Mouse (Mus musculus): ENCODE results near the gene Acpp.

Acpp gene

GRCm38 (mm10) chr9:104305333-104306111 lies 32.0 kb downstream of the Acpp start:
- DNase-seq (ENCODE audit: low spot score in 2 of 2), result no peak

DNA sequence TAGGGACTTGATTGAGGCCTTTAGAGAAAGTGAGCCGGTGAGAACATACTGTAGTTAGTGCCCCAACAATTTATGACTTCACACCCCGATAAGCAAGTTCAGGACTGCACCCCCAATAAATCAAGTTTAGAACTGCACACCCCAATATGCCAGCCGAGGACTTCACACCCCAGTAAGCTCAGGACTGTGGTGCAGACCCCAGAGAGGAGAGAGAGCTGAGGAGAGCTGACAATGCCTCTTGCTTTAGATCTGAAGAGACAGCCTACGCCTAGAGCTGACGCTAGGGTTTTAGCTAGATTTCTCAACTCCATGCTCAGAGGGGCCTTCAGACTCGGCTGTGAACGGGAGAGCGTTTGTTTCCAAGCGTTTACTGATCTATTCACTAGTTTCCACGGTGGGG lies 32.7 kb downstream of the Acpp start:
- no peak for DNase-seq (ENCODE audit: low spot score in 2 of 2)

DNA sequence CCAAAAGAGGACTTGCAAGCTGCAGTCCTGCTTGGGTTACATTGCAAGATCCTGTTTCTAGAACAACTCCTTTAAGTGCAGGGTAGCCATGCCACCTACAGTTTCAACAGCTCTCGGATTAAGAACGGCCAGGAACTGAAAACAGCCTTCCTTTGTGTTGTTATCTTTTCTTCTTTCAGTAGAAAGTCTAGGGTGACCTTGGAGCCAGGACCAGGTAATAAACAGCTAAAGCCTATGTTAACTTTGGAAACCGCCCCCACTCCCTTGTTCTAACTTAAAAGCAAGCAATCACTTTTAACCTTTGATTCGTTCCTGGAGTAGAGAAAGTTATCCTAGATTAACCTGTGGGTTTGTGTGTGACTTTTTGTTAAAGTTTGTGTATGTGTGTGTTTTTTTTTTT lies 33.2 kb downstream of the Acpp start:
- DNase-seq (ENCODE audit: low spot score in 2 of 2), result no peak

DNA sequence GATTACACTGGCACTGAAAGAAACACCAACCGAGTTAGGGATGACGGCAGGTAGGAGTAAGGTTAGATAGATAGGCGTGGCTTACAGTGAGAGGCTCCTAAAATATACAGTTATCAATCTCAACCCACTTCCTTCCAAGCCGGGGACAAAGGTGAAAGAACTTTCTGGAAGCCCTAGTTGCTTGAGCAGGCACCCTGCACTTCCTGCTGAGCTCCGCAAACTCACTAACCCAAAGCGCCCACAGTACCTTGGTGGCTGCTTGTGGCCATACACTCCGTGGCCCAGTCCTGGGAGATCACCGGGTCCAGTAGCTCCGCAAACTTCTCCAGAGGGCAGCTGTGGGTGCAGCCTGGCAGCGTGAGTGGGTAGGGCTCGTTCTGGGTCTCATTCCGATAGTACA lies 37.0 kb downstream of the Acpp start:
- no peak for DNase-seq (ENCODE audit: low spot score in 2 of 2)

- DNase-seq (ENCODE audit: low spot score in 2 of 2), result no peak
These were observed 40.5 kb downstream of the Acpp start for GRCm38 (mm10) chr9:104297041-104297440.

DNA sequence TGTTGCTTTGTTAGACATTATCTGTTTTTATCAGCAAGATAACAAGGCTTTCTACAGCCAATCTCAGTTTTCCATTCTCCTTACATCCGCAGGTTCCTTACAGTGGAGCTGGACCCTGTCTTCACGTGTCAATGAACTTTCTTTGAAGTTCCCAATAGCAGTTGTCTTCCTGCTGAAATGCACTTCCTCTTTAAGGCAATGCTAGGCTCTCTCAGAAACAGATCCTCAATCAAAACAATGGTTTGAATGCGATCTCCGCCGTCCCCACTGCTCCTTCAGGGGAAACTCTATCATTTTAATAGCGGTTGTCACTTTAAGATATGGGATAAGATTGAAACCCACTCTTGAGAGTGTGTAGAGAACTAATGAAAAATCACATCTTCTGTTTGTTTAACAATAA lies 52.6 kb downstream of the Acpp start:
- no peak for DNase-seq (ENCODE audit: low spot score in 2 of 2)

DNA sequence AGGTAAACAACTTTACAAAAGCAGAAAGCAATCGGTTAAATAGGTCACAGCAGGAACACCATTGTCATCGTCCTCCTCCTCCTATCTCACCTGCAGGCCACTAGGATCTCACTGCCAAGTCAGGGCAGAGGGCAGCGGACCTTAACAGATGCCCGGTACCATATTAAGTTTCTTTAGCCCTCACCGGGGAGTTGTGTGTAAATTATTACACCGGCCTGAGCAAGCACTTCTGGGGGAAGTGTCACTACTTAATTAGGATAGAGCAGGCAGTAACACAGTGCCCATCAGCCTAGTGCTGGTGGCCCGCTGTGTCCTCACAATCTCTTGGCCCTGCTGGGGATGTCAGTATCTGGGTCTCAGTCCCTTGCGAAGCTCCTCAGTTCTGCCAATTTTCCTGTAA lies 55.0 kb downstream of the Acpp start:
- no peak for DNase-seq (ENCODE audit: low spot score in 2 of 2)

DNA sequence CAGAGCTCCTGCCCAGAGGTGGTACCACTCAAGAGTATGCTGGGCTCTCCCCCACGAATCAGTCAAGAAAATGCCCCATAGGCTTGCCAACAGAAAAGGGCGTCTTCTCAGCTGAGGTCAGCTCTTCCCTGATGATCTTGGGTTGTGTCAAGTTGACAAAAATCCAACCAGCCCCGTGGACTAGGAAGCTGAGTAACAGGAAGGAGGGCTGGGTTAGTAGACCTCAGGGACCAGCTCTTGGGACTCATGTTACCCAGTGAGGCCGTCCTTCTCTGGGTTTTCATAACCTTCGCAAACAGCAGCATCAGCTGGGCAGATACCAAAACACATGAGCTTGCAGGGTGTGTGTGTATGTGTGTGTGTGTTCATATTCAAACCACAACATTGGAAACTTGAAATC lies 55.8 kb downstream of the Acpp start:
- no peak for DNase-seq (ENCODE audit: low spot score in 2 of 2)

DNA sequence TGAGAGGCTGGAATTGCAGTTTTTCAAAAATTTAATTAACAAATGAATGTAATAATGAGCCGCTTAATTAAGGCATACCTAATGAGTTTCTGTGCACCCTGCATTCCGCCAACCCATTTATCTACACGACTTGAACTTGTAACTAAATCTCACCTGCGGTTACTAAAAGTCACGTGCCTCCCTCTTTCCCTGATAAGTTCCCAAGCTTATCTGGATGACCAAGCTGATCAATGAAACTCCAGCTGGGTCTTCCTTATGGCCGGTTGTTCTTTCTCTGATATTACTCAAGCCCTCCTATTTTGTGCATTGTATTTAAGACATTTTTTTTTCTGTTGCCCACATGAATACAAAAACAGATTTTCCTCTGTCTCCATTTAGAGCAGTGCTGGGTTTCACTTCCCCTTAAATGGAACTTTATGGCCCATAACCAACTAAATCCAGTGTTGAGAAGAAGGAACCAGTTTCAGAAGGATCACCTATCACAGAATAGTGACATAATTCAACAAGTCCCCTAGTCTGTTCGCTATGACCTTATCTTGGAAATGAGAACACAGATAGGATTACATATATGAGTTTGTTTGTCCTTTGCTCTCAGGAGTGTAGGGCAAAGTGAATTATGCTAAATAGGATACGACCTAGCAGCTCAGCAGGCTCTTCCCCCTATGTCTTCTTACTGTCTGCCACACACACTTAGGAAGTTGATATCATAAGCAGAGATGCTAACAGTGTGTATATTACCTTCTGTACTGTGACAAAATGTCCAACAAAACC lies 56.6 kb downstream of the Acpp start:
- no peak for DNase-seq (ENCODE audit: low spot score in 2 of 2)

DNA sequence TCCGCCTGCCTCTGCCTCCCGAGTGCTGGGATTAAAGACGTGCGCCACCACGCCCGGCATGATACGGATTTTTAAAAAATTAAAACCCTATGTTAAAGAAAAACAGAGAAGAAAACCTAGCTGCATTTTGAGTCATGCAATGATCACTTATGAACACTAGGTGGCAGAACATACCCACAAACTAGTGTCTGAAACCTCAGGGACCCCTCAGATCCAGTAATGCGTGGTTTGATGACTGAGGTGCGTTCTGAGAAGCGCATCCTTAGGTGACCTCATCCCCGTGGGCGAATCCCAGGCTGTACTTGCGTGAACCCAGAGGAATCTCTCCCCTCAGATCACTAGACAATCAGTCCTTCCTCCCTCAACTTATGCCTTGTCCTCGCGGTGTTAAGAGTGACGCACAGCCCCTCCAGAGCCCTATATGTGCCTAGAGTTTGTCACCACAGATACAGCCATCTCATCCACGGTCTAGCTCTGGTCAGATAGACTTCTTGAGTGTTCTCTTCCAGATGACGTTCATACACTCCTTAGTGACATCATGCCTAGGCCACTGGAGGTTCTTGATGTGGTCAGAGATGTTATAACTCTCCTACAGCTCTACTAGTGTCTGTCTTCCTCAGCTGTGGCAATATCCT lies 59.9 kb downstream of the Acpp start:
- peak in 1 of 2 experiments; percentile 23 for DNase-seq (ENCODE audit: low spot score in 2 of 2)

- no peak for DNase-seq (ENCODE audit: low spot score in 2 of 2)
These were observed 62.3 kb downstream of the Acpp start for GRCm38 (mm10) chr9:104275084-104275785.

DNA sequence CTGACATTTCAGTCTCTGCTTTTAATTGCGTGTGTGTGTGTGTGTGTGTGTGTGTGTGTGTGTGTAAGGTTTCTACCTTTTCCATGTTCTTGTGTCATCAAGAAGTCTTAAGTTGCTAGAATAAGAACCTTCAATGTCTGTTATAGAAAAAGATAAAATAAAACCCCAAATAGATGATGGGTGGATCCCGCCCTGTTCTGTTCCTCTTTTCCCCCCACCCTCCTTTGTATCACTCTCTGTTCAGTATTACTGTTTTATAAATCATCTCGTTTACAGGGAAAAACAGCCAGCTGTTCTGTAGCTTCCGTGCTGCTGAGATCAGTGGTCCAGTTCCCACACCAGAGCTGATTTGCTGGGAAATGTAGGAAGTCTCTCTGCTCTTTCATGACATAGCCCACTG lies 65.5 kb downstream of the Acpp start:
- DNase-seq (ENCODE audit: low spot score in 2 of 2), result no peak

- DNase-seq (ENCODE audit: low spot score in 2 of 2), result no peak
These were observed 65.9 kb downstream of the Acpp start for GRCm38 (mm10) chr9:104271642-104272041.

GRCm38 (mm10) chr9:104269944-104270343 lies 67.6 kb downstream of the Acpp start:
- DNase-seq (ENCODE audit: low spot score in 2 of 2), result no peak

GRCm38 (mm10) chr9:104269349-104269871 lies 68.1 kb downstream of the Acpp start:
- DNase-seq (ENCODE audit: low spot score in 2 of 2), result no peak

DNA sequence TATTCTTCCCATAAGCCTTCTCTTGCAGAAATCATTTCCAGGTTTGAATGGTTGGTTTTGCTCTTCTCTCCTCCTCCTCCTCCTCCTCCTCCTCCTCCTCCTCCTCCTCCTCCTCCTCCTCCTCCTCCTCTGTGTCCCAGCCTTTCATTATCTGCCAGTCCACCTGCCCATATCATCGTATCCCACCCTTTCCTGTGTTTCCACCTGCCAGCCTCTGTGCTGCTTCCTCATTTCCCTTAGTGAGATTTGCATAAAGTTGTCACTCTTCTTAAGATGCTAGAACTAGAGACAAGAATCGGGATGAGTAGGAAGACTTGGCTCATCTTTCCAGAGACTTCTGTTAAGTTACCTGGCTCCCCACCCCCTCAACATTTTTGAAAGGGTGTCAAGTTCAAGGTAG lies 73.0 kb downstream of the Acpp start:
- DNase-seq (ENCODE audit: low spot score in 2 of 2), result no peak

DNA sequence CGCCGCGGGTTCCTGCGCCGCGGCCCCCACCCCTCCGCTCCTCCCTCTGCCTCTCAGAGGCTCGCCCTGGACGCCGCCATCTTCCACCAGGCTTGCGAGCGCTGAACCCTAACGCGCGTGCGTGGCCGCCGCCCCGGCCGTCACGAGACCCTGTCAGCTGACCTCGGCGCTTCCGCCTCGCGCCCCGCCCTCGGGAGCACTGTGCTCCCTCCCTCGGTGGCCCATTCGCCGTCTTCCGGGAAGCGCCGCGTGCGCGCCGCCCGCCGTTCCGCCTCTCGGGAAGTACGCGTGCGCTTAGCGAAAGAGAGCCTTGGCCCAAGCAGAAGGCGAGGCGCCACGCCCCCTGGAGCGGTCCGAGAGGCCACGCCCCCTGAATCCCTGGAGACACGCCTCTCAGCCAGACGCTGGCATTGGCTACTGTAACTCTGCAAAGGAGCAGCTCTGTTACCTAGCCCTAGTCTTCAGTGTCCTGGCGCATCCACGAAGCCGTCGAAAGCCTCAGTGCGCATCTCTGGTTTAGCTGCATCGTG lies 74.7 kb downstream of the Acpp start, which contains the start of gene Dnajc13:
Gene Dnajc13, minus strand, starts transcription at position 108 of the 530 bp plus-strand sequence.
- peak; percentile 98 to 99 for DNase-seq (ENCODE audit: low spot score in 2 of 2)

GRCm38 (mm10) chr9:104262016-104262762 lies 75.4 kb downstream of the Acpp start:
- DNase-seq (ENCODE audit: low spot score in 2 of 2), result peak in 1 of 2 experiments; percentile 12

DNA sequence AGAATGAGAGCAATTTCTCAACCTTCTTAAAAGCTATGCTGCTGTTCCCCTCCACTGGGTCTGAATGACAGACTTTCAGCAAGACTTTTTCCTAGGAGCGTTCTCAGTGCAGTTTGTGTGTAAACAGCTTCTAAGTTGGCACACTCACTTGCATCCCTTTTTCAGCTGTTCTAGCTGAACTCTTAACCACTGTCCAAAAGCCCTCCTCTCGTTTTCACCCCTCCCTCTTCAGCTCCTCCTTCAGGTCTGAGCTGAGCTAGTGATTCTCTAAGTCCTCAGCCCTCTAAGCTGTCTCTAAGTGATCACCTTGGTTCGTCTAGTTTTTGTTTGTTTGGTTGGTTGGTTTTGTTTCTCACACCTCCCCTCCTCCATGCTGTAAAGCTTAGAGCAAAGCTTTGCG lies 77.2 kb downstream of the Acpp start:
- DNase-seq (ENCODE audit: low spot score in 2 of 2), result no peak

- no peak for DNase-seq (ENCODE audit: low spot score in 2 of 2)
These were observed 81.5 kb downstream of the Acpp start for GRCm38 (mm10) chr9:104256085-104256484.
